Mouse (Mus musculus) erythroblast, embryonic 14.5 days (primary cell): ENCODE results near the gene Rasgef1a. TPM values are rescaled to one million over a fixed set of nuclear protein-coding genes. Genes with fewer than 3 reads are reported as not detected.

Experiments used
- H3K27me3 ChIP-seq: 2 replicates; pipeline ENCODE4 v1.6.1; 2012; ENCODE audit warnings: inconsistent platforms; ENCODE audit not compliant: control insufficient read depth
- H3K36me3 ChIP-seq: 2 replicates; pipeline ENCODE4 v1.6.1; 2012; ENCODE audit warnings: mild to moderate bottlenecking, inconsistent platforms; ENCODE audit not compliant: control insufficient read depth
- H3K4me1 ChIP-seq: 2 replicates; pipeline ENCODE4 v1.6.1; 2012; ENCODE audit warnings: inconsistent platforms; ENCODE audit not compliant: control insufficient read depth
- H3K4me3 ChIP-seq: replicated peaks from 2 replicates; pipeline ENCODE3; 2012; ENCODE audit warnings: moderate library complexity, mild to moderate bottlenecking, inconsistent platforms
- H3K9me3 ChIP-seq: 2 replicates; pipeline ENCODE4 v1.6.1; 2012; ENCODE audit warnings: low read length, inconsistent platforms, mixed read lengths; ENCODE audit not compliant: control insufficient read depth
- GATA1 ChIP-seq: IDR thresholded peaks from 2 replicates; pipeline ENCODE4 v1.6.1; 2012; ENCODE audit warnings: low read length, inconsistent platforms, mixed read lengths
- TAL1 ChIP-seq: IDR thresholded peaks from 3 replicates; pipeline ENCODE4 v1.6.1; 2012; ENCODE audit warnings: low read length, inconsistent platforms, mixed read lengths
- polyA plus RNA-seq: library from polyadenylated mRNA; stranded (reverse); fragments of >175 nt; gene quantifications from 2 replicates; pipeline ENCODE4 v1.2.3, GENCODE M21; 2012

The Rasgef1a gene
- polyA plus RNA-seq, 1 experiment = not detected

- no peaks in the 10 kb centered on the region for H3K9me3 ChIP-seq
- no peak overlapping the region for H3K4me3 ChIP-seq
- no peaks in the 10 kb centered on the region for H3K4me1 ChIP-seq
- H3K27me3 ChIP-seq = no peaks in the 10 kb centered on the region
- no peak for TF ChIP-seq TAL1
- TF ChIP-seq GATA1 = no peak
- no peaks in the 10 kb centered on the region for H3K36me3 ChIP-seq
Measured at GRCm38 (mm10) chr6:118084596-118084995, 73.4 kb downstream of the Rasgef1a start.

- TF ChIP-seq GATA1 = no peak
- no peak for TF ChIP-seq TAL1
- no peaks in the 10 kb centered on the region for H3K27me3 ChIP-seq
- H3K36me3 ChIP-seq = no peaks in the 10 kb centered on the region
- H3K4me1 ChIP-seq = no peaks in the 10 kb centered on the region
- H3K4me3 ChIP-seq = no peak overlapping the region
- no peaks in the 10 kb centered on the region for H3K9me3 ChIP-seq
Measured at GRCm38 (mm10) chr6:118087955-118088354, 76.7 kb downstream of the Rasgef1a start.

- Histone ChIP-seq H3K9me3 (no peaks in the 10 kb centered on the region), H3K27me3 (no peaks in the 10 kb centered on the region), H3K4me3 (no peak overlapping the region), H3K36me3 (no peaks in the 10 kb centered on the region), H3K4me1 (no peaks in the 10 kb centered on the region)
- TF ChIP-seq GATA1 = no peak
- TF ChIP-seq TAL1 = no peak
Measured at GRCm38 (mm10) chr6:118088750-118089440, 77.7 kb downstream of the Rasgef1a start.

GRCm38 (mm10) chr6:118090827-118091226, 79.6 kb downstream of the Rasgef1a start:
- Histone ChIP-seq H3K9me3 (no peaks in the 10 kb centered on the region), H3K4me3 (no peak overlapping the region), H3K4me1 (no peaks in the 10 kb centered on the region), H3K27me3 (no peaks in the 10 kb centered on the region), H3K36me3 (no peaks in the 10 kb centered on the region)
- TF ChIP-seq GATA1 (no peak), TAL1 (no peak)

- Histone ChIP-seq H3K27me3 (no peaks in the 10 kb centered on the region), H3K4me3 (no peak overlapping the region), H3K4me1 (no peaks in the 10 kb centered on the region), H3K9me3 (no peaks in the 10 kb centered on the region), H3K36me3 (no peaks in the 10 kb centered on the region)
- TF ChIP-seq GATA1 (no peak), TAL1 (no peak)
Measured at GRCm38 (mm10) chr6:118097765-118098365, 86.6 kb downstream of the Rasgef1a start.

- TF ChIP-seq GATA1 (no peak), TAL1 (no peak)
- Histone ChIP-seq H3K9me3 (no peaks in the 10 kb centered on the region), H3K27me3 (no peaks in the 10 kb centered on the region), H3K4me1 (no peaks in the 10 kb centered on the region), H3K36me3 (no peaks in the 10 kb centered on the region), H3K4me3 (no peak overlapping the region)
Measured at GRCm38 (mm10) chr6:118099311-118099802, 88.1 kb downstream of the Rasgef1a start.

GRCm38 (mm10) chr6:118111810-118112209, 100.6 kb downstream of the Rasgef1a start:
- H3K4me1 ChIP-seq = no peaks in the 10 kb centered on the region
- H3K9me3 ChIP-seq = no peaks in the 10 kb centered on the region
- peaks cover 31% of the 10 kb centered on the region for H3K36me3 ChIP-seq
- no peak for TF ChIP-seq GATA1
- TF ChIP-seq TAL1 = no peak
- no peak overlapping the region for H3K4me3 ChIP-seq
- no peaks in the 10 kb centered on the region for H3K27me3 ChIP-seq

GRCm38 (mm10) chr6:118122767-118123166, 111.5 kb downstream of the Rasgef1a start:
- Histone ChIP-seq H3K36me3 (peaks cover 49% of the 10 kb centered on the region), H3K4me1 (peaks cover 7% of the 10 kb centered on the region), H3K9me3 (no peaks in the 10 kb centered on the region), H3K27me3 (no peaks in the 10 kb centered on the region), H3K4me3 (no peak overlapping the region)
- TF ChIP-seq GATA1 = no peak
- no peak for TF ChIP-seq TAL1

GRCm38 (mm10) chr6:118126577-118126976, 115.3 kb downstream of the Rasgef1a start:
- Histone ChIP-seq H3K9me3 (no peaks in the 10 kb centered on the region), H3K4me3 (no peak overlapping the region), H3K27me3 (no peaks in the 10 kb centered on the region), H3K36me3 (peaks cover 36% of the 10 kb centered on the region), H3K4me1 (peaks cover 27% of the 10 kb centered on the region)
- TF ChIP-seq TAL1 (no peak), GATA1 (no peak)

- peaks cover 30% of the 10 kb centered on the region for H3K36me3 ChIP-seq
- peaks cover 29% of the 10 kb centered on the region for H3K4me1 ChIP-seq
- no peaks in the 10 kb centered on the region for H3K9me3 ChIP-seq
- no peak overlapping the region for H3K4me3 ChIP-seq
- H3K27me3 ChIP-seq = no peaks in the 10 kb centered on the region
- TF ChIP-seq GATA1 (no peak), TAL1 (no peak)
Measured at GRCm38 (mm10) chr6:118127198-118127597, 116.0 kb downstream of the Rasgef1a start.
